ENCODE assay signal across 9 mouse cellular contexts in the genomic region with DNA sequence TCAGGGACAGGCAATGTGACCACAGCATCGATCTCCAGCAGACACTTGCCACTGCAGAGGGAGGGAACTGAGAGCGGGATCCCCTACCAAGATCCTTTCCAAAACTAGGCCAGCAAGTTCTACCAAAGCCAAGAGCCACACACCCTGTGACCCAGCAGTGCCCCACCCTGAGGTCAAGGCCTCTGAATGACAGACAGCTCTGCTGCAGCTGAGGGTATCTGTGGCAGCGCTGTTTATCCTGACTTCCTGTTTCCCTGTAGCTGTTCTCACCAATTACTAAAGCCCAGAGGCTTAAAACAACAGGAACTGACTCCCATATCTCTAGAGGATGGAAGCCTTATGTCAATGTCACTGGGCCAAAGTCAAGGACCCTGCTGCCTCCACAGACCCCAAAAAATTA. TPM values are rescaled to one million over a fixed set of nuclear protein-coding genes. Genes with fewer than 3 reads are reported as not detected.
DNase-seq lines count a peak whose midpoint lies in the region; ATAC-seq lines count a peak whose summit lies in the region.
"Had no signal": no experiment of that assay in that cellular context is flagged by ENCODE, and none has a peak within 500 bp of the region (broad histone marks: within the 10 kb centered on the region; RNA-seq: fewer than 3 reads in every experiment).

No protein-coding gene starts in this region.

- H3K4me3 ChIP-seq in kidney, embryonic 16.5 days (ENCODE audit: low read length): no peak overlapping the region
- H3K4me3 ChIP-seq in stomach, embryonic 14.5 days (ENCODE audit: low read depth, low read length): no peak overlapping the region
- no peak overlapping the region for H3K4me3 ChIP-seq in kidney, embryonic 15.5 days (replicated peaks)
- no peak overlapping the region for H3K4me3 ChIP-seq in forebrain, embryonic 14.5 days (ENCODE audit: low read depth, low read length)
- H3K4me3 ChIP-seq: neural tube, embryonic 13.5 days had no signal

- peaks cover 50% of the 10 kb centered on the region for H3K4me1 ChIP-seq in kidney, embryonic 16.5 days (ENCODE audit: insufficient read depth, low read length)
- peaks cover 20% of the 10 kb centered on the region for H3K4me1 ChIP-seq in stomach, embryonic 14.5 days (ENCODE audit: control insufficient read depth, insufficient read depth, low read length)
- peaks cover 71% of the 10 kb centered on the region for H3K4me1 ChIP-seq in kidney, embryonic 15.5 days
- peaks cover 19% of the 10 kb centered on the region for H3K4me1 ChIP-seq in forebrain, embryonic 14.5 days (ENCODE audit: control insufficient read depth, insufficient read depth, low read length)

- no peak overlapping the region for H3K4me2 ChIP-seq in kidney, embryonic 16.5 days (replicated peaks; ENCODE audit: low read depth, low read length)
- H3K4me2 ChIP-seq in stomach, embryonic 14.5 days (replicated peaks; ENCODE audit: low read depth, low read length): no peak overlapping the region
- H3K4me2 ChIP-seq in kidney, embryonic 15.5 days: no peak overlapping the region
- H3K4me2 ChIP-seq in forebrain, embryonic 14.5 days (ENCODE audit: low read length): no peak overlapping the region
- H3K4me2 ChIP-seq: neural tube, embryonic 13.5 days had no signal

- WGBS in kidney, embryonic 16.5 days: 53% methylated on average over 3 of the region's 3 CpGs
- 47% methylated on average over 3 of the region's 3 CpGs for WGBS in stomach, embryonic 14.5 days
- WGBS in kidney, embryonic 15.5 days: 51% methylated on average over 3 of the region's 3 CpGs
- WGBS in forebrain, embryonic 14.5 days: 78% methylated on average over 3 of the region's 3 CpGs

- peak overlapping the region; percentile 8; the same call in 1 of the 2 replicates for H3K27ac ChIP-seq in kidney, embryonic 16.5 days (ENCODE audit: low read length)
- H3K27ac ChIP-seq in stomach, embryonic 14.5 days (ENCODE audit: low read length): peak overlapping the region; percentile 66
- no peak overlapping the region for H3K27ac ChIP-seq in kidney, embryonic 15.5 days
- H3K27ac ChIP-seq in forebrain, embryonic 14.5 days (ENCODE audit: low read depth, low read length): no peak overlapping the region
- H3K27ac ChIP-seq: neural tube, embryonic 13.5 days had no signal

- ATAC-seq in kidney, embryonic 16.5 days (ENCODE audit: low FRiP score, low TSS enrichment): no peak
- no peak for ATAC-seq in stomach, embryonic 14.5 days (ENCODE audit: insufficient number of reproducible peaks, insufficient read depth, low FRiP score, low read depth)
- no peak for ATAC-seq in kidney, embryonic 15.5 days (replicated peaks; ENCODE audit: low FRiP score)
- ATAC-seq in forebrain, embryonic 14.5 days: no peak

- DNase-seq in kidney, adult 18-20 months: no peak
- DNase-seq in ZHBTc4 (ENCODE audit: low read depth, low spot score) (peak; percentile 56), liver (peak; percentile 75)
- no peak for DNase-seq in forebrain, embryonic 14.5 days (ENCODE audit: low spot score)
- no peak for DNase-seq in urinary bladder, postnatal 25 days (ENCODE audit: low spot score)

- no peaks in the 10 kb centered on the region for H3K9me3 ChIP-seq in kidney, embryonic 16.5 days (ENCODE audit: low read length)
- H3K9me3 ChIP-seq in stomach, embryonic 14.5 days (ENCODE audit: control insufficient read depth, low read depth, low read length): no peaks in the 10 kb centered on the region
- H3K9me3 ChIP-seq in kidney, embryonic 15.5 days (replicated peaks): no peaks in the 10 kb centered on the region
- H3K9me3 ChIP-seq in forebrain, embryonic 14.5 days (replicated peaks; ENCODE audit: control insufficient read depth, low read length): no peaks in the 10 kb centered on the region
- H3K9me3 ChIP-seq: neural tube, embryonic 13.5 days had no signal

- H3K9ac ChIP-seq in kidney, embryonic 16.5 days (replicated peaks; ENCODE audit: low read length): no peak overlapping the region
- H3K9ac ChIP-seq in stomach, embryonic 14.5 days (replicated peaks; ENCODE audit: low read depth, low read length): no peak overlapping the region
- H3K9ac ChIP-seq in kidney, embryonic 15.5 days: no peak overlapping the region
- no peak overlapping the region for H3K9ac ChIP-seq in forebrain, embryonic 14.5 days (ENCODE audit: low read length)
- H3K9ac ChIP-seq: neural tube, embryonic 13.5 days had no signal

- H3K27me3 ChIP-seq in kidney, embryonic 16.5 days (ENCODE audit: insufficient read depth, low read length): no peaks in the 10 kb centered on the region
- no peaks in the 10 kb centered on the region for H3K27me3 ChIP-seq in stomach, embryonic 14.5 days (ENCODE audit: control insufficient read depth, insufficient read depth, low read length)
- no peaks in the 10 kb centered on the region for H3K27me3 ChIP-seq in kidney, embryonic 15.5 days
- no peaks in the 10 kb centered on the region for H3K27me3 ChIP-seq in forebrain, embryonic 14.5 days (replicated peaks; ENCODE audit: control insufficient read depth, insufficient read depth, low read length)
- H3K27me3 ChIP-seq: neural tube, embryonic 13.5 days had no signal

- no peaks in the 10 kb centered on the region for H3K36me3 ChIP-seq in kidney, embryonic 16.5 days (ENCODE audit: insufficient read depth, low read length)
- H3K36me3 ChIP-seq in stomach, embryonic 14.5 days (ENCODE audit: control insufficient read depth, insufficient read depth, low read length): no peaks in the 10 kb centered on the region
- no peaks in the 10 kb centered on the region for H3K36me3 ChIP-seq in kidney, embryonic 15.5 days
- H3K36me3 ChIP-seq in forebrain, embryonic 14.5 days (ENCODE audit: control insufficient read depth, insufficient read depth, low read length): no peaks in the 10 kb centered on the region
- H3K36me3 ChIP-seq: neural tube, embryonic 13.5 days had no signal

RNA-seq across cellular contexts. Expression of gene Sema4d, which starts 37.0 kb away (rescaled TPM):
- polyA plus RNA-seq in kidney, embryonic 16.5 days (2015; fragmentation: Nextera tagmentation; extraction: Ambion mirVana): 28.8 and 29.0 TPM in 2 replicates
- 9.0 and 10.2 TPM in 2 replicates for polyA plus RNA-seq in stomach, embryonic 14.5 days (2014; fragmentation: Nextera tagmentation; extraction: Ambion mirVana)
- polyA plus RNA-seq in kidney, embryonic 15.5 days (2015; fragmentation: Nextera tagmentation; extraction: Ambion mirVana): 19.6 and 20.3 TPM in 2 replicates
- polyA plus RNA-seq in forebrain, embryonic 14.5 days (2014; fragmentation: Nextera tagmentation; extraction: Ambion mirVana): 12.7 and 22.1 TPM in 2 replicates

Comparison
In these comparisons a context has a peak if more than half of its experiments do, and no peak if none do; other contexts are left out.
1. H3K27ac ChIP-seq: peak in kidney, embryonic 16.5 days (single experiment) and stomach, embryonic 14.5 days (single experiment); none in kidney, embryonic 15.5 days (single experiment) and forebrain, embryonic 14.5 days (single experiment).
2. DNase-seq: peak in ZHBTc4 (single experiment) and liver (single experiment); none in kidney, adult 18-20 months (single experiment), forebrain, embryonic 14.5 days (single experiment) and urinary bladder, postnatal 25 days (single experiment).